Mouse (Mus musculus): ENCODE measurements around the gene Stx4a. TPM values are rescaled to one million over a fixed set of nuclear protein-coding genes. Genes with fewer than 3 reads are reported as not detected.
A peak's percentile ranks its signal among the peaks of the same experiment; 100 is the strongest.
"Not testable (repeated sequence)": the region's sequence is repeated elsewhere in the genome, so short reads cannot be mapped to it uniquely, and the experiment has no call there.

Stx4a gene
- total RNA-seq, 2 experiments from 2014 or later: 64.3 to 64.7 TPM

DNA sequence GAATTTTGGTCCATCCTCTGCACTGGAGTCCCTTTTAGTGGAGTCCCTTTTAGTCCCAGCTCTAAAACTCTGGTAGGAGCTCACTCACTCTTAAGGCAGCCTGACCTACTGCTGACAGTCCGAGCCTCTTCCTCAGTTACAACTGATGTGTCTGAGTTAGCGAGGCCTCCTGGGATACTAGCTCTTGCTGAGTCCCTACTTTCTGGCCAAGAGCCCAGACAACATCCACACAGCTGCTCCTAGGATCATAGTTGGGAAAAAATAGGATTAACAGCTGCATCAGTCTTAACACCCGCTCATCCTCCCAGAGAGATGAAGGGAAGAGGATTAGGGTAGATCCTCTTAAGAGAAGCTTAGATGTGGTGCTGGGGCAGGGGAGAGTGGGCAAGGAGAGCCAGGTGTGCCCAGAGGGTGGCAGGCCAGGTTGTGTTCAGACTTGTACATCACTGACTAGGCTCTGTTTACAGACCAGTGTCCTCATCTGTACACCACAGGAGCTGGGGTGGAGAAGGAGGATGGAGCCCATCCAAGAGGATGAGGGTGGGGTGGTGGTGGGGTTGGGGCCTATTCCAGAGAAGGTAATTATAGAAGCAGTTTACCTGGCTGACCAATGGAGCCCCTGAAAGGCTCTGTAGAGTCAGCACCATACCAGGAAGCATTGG, 45.2 kb downstream of the Stx4a start:
- DNase-seq: no peak

DNA sequence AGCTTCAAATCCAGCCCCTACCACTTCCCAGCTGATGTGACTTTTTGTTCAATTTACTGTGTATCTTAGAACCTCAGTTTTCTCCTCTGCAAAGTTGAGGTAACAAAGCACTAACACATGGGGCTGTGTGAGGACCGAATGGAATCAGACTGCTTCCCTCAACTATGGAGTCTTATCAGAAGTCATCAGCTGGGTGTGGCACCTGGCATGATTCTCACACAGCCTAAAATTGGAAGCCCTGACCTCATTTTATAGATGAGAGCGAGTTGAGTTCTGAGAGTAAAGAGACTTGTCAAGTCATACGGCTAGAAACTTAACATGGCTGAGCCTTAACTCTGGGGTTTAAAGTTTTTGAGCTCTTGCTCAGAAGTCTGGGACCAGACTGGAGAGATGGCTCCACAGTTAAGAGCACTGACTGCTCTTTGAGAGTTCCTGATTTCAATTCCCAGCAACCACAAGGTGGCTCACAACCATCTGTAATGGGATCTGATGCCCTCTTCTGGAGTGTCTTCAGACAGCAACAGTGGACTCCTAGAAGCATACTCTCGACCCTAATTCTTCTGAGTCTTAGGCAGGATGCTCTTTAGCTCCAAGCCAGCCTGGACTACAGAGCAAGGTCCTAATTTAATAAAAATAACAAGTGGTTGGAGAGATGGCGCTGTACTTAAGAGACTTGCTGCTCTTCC, 46.2 kb downstream of the Stx4a start:
- no peak for DNase-seq

DNA sequence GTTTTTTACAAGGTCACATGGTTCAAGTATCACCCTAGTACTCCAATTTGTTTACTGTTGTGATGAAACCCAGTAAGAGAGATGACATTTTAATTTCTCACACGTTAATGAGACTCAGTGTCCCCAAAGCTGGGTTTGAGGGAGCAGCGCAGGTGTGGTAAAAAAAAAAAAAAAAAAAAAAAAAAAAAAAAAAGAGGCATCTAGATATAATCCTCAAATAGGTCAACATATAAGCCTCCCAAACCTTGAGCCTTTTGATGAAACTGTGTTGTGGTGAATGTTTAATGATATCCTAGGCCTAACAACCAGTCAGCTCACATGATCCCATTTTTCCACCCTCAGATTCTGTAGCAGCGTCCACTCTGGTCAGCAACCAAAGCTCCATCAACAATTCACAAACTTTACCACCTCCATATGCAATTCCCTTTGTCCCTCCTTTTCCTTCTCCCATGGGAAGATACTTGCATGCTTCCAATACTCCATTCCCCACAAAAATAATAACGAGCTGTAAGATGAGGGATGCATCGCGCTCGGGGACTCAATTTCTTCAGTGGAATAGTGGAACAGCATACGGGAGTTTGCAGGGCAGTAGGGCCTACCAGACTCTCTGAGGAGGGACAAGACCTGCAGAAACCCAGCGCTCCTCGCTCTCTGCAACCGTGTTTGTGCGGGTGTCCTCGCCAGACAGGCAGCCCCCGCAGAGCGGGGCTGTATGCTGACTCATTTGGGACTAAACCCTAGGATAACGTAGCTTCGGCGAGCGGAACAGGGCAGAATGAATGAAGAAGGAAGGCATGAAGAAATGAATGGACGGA, 50.9 kb downstream of the Stx4a start:
- no peak for DNase-seq

DNA sequence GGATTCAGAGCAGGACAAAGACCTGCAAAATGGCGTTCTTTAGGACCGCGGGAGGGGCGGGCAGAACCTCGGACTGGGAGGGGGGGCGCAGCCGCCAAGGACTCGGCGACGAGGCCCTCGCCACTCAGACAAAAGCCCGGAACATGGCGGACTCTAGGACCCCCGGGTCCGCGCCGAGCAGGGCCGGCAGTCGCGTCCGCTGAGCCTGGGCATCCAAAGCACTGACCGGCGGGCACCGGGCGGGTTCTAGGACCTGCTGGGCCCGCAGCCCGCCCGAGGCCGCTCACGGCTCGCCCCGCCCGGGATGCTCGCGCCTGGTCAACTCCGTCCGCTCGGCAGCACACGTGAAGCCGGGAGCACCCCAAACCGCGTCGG, 51.5 kb downstream of the Stx4a start:
- peak; percentile 93 to 94 for DNase-seq

DNA sequence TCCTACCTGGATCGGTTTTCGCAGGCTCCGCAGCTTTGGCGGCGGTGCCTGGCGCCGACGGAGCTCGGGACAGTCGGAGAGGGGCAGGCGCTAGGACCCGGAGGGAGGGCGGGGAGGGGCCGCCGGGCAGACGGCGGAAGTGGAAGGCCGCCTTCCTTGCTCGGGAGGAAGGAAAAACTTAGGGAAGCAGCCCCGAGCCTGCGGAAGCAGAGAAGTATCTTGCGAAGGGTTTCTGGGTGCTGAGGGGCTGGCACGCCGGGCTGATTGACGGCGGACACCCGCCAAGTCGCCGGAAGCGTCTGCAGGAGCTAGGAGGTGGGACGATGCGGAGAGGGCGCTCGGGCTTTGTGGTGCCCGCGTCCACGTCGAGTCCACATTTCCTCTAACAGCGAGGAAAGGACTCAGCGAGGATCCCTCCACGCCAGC, 52.0 kb downstream of the Stx4a start, which contains the start of gene Zfp646:
Gene Zfp646 (plus strand): TSS at position 181 of the 426 bp plus-strand sequence.
- peak; percentile 75 to 79 for DNase-seq

DNA sequence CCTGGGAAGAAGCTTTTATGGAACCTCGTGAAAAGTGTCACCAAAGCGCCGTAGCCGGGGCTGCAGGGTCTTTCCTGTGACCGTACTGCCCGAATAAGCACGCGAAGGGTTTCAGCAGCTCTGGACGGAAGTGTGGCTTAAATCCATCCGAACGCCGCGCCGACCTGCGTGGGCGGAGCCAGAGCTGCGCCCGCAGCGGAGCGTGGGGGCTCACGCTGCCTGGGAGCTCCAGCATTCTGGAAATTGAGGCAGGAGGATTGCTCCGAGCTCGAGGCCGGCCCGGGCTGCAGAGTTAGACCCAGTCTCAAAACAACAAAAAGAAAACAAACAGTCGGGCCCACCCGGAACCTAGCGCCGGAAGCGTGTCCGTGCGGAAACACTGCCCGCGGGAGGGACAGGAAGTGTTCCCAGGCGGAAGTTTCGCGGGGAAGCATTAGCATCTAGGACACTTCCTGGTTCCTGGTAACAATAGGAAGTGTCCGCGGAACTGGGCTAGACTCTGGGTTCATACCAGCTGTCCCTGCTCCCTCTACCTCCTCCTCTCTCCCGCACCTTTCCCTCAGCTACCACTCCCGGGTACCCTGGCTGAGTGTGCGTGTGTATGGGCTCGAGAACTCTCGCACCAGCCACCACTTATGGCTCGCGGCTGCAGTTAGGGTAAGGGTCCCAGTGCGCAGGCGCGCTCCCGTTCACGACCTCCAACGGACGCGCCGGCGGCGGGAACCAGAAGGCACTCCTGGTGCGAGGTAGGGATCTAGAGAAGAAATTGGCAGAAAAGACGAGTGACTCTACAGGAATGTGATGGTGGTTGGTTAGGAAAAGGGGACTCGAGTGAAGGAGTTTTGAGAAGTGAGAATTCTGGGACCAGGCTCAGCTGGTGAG, 52.6 kb downstream of the Stx4a start, which contains the start of gene Zfp668:
Gene Zfp668 (minus strand): TSS at position 362 of the 882 bp plus-strand sequence.
- peak; percentile 88 for DNase-seq

DNA sequence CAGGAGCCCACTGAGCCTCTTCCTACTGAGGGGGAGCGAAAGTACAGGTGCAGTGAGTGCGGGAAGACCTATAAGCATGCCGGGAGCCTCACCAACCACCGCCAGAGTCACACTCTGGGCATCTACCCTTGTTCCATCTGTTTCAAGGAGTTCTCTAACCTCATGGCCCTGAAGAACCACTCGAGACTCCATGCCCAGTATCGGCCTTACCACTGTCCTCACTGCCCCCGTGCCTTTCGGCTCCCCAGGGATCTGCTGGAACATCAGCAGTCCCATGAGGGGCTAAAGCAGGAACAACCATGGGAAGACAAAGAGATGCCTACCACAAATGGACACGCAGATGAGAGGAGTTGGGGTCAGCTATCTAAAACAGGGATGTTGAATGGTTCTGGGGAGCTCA, 55.2 kb downstream of the Stx4a start:
- no peak for DNase-seq

DNA sequence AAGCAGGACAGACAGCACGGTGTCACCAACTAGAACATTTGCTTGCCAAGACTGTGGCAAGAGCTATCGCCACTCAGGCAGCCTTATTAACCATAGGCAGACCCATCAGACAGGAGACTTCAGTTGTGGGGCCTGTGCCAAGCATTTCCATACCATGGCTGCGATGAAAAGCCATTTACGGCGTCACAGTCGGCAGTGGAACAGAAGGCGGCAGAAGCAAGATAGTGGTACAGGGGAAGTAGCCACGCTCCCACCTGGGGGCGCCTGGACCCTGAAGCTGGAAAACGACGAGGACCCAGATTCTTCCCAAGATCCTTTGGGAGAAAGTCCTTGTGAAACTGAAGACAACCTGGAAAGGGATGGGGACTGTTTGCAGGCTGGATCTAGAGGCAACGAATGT, 56.3 kb downstream of the Stx4a start:
- no peak for DNase-seq

DNA sequence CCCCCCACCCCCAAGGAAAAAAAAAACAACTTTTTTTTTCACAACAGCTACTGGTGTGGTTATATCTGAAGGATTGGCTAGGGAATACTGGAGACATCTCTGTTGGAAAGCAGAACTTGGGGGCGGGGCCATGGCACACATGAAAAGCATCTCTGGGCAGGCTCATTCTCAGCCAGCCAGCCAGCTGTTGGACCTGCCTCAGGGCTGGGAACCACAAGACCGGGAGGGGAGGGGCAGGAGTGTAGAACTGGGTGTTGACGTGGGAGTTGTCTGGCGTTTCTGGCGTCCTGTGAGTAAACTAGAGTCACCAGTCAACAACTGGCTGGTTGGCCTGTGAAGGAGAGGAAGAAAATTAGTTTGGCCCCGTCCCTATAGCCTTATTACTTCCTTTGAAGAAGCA, 61.9 kb downstream of the Stx4a start:
- no peak for DNase-seq

DNA sequence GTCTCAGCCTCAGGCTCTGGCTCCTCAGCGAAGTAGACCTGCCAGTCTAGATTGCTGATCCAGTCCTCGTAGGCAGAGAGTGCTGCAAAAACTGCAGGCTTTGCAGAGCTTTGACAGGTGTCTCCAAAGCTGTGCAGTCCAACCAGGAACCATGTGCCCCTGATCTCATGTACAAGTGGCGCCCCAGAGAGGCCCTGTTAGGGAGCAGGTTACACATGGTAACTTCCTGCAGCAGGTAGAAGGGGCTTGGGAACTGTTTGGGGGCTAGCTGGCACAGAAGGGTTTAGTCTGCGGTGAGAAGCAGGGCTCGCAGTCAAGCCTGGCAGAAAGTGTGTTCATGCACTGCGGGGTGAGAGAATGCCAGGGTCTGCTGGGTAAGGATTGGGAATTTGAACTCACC, 62.5 kb downstream of the Stx4a start:
- no peak for DNase-seq

DNA sequence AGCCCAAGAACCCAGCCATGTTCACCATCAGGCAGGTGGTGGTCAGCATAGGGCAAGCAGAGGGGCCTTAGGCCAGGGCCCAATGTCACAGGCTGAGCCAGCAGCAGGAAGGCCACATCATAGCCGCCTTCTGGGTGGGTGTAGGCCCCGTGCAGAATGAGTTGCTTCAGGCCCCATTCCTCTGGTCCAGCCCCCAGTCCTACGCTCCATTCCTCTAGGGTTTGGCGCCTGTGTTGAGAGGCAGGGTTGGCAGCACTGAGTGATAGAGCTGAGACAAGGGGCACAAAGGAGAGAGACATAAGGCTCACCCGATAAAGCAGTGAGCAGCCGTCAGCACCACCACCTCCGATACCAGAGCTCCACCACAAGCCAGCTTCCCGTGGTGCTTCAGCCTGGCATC, 63.1 kb downstream of the Stx4a start:
- DNase-seq: no peak

DNA sequence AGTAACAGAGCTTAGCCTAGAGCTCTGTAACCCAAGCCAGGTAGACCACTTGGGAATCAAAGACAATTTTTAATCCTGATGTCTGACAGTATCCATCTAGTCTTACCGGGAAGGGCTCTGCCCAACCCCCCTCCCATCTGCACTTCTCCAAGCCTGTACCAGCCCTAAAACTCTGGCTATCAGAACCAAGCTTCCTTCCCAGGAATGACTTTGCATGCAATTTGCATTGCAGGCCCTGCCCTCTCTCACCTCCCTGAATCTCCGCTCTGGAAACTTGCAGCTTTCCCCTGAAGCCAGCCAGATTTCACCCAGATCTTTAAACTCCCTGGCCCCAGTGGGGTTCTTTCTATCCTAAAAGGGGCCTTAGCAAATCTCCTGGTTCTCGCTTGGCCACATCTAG, 63.7 kb downstream of the Stx4a start:
- no peak for DNase-seq

DNA sequence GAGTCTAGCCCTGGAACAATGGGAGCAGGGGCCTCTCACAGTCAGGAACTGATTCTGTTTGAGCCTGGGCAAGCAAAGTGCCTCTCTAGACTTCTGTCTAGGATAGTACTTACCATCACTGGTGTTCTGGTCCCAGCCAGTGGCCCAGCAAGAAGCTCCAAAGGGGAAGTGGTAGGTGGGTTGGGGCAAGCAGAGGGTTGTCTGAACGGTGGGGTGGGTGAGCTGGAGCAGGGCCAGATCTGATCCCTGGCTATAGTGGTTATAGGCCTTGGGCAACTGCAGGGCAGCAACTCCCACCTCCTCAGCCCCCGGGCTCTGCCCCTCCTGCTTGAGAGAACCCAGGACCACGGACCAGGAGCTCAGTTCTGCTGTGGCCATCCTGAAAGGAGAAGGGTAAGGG, 64.7 kb downstream of the Stx4a start:
- no peak for DNase-seq

DNA sequence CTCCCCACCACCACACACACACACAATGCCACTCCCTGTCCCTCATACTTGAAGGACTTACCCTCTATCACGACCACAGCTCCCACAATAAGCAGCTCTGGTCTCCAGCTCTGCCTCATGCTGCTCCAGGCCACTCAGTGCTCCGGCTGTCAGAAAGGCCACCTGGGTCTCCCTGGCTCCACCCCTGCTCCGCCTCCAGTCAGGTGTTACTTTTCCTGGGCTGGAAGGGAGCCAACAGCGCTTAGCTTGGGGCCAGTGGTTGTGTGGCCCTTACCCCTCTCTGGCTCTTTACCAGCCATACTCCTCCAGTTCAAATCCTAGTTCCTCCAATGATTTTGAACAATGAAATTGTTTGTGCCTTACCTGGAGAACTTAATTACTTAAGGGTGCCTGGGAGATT, 66.7 kb downstream of the Stx4a start, which contains the start of gene Prss53:
Gene Prss53 (minus strand): TSS at position 173 of the 400 bp plus-strand sequence.
- no peak for DNase-seq

DNA sequence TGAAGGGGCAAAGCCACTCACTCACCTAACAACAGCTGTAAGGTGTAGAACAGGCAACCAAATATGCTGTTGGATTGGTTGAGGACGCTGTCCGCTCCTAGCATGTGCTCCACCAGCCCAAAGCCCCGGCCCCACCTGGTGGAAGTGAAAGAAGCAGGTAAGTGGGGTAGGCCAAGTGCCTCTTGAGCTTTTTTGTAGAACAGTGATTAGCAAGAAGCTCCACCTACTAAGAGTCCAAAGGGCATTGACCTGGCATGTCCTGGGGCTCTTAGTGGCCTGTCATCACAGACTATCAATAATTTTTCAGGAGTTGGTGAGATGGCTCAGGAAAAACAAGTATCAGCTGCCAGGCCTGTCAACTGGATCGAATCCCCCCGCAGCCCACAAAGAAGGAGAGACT, 70.4 kb downstream of the Stx4a start:
- no peak for DNase-seq

DNA sequence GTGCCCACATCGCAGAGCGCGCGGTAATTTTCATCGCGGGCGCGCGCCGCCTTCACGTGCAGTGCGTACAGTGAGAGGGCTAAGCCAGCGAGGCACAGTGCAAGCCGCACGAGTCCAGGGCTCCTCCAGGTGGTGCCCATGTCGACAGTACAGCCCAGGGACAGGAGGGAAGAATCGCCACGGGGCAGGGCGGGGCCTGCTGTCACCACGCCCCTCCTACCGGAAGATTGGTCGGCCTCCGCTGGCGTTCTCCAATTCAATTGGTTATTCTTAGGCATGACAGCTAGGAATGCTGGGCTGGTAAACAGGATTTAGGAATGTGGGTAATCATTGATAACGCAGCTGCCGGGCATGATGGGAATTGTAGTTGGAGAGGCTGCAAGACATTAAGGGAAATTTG, 71.3 kb downstream of the Stx4a start, which contains the start of the genes Gm21974 and Vkorc1:
Gene Gm21974 (minus strand): TSS at position 13 of the 400 bp plus-strand sequence.
Gene Vkorc1 (minus strand): TSS at position 176 of the 400 bp plus-strand sequence.
- peak; percentile 92 to 94 for DNase-seq

DNA sequence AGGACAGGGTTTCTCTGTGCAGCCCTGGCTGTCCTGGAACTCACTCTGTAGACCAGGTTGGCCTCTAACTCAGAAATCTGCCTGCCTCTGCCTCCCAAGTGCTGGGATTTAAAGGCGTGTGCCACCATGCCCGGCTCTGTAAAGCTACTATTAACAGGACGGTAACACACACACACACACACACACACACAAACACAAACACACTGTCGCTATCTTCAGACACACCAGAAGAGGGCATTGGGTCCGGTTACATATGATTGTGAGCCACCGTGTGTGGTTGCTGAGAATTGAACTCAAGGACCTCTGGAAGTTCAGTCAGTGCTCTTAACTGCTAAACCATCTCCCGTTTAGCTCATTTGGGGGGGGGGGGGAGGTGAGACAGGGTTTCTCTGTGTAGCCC, 71.8 kb downstream of the Stx4a start:
- not testable (repeated sequence) for DNase-seq

DNA sequence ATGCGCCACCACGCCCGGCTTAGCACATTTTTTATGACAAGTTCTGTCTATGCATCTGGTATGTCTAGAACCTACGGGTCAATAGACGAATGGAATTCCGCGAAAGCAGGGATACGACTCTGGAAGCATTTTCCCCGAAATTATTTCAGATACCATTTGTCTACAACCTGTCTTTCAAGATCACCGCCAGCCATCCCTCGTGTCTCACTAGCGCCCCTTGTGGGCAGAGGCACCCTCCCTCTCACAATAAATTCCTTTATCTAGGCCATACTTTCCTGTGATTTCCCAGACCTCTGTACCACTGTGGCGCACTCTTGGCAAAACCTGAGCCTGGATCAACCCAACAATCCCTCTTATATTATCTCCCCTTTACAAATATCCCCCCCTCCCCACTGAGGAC, 72.3 kb downstream of the Stx4a start:
- peak in 1 of 2 experiments; percentile 40 for DNase-seq

DNA sequence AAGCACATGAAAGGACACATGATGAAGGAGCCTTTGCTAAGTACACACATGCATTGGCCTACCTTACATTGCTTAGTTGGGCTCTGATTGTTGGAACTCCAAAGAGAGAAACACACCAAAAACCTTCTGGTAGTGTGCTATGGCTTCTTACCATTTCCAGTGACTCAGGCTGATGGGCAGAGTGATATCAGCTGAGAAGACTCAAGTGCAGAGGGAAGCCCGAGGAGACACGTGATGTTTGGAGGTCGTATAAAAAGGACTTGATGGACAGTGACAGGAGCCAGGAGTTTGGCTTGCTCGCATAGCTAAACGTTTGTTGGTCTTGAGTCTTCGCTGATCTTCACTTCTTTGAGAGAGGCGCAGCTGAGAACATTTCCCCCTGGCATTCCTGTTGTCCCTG, 73.4 kb downstream of the Stx4a start:
- no peak for DNase-seq

DNA sequence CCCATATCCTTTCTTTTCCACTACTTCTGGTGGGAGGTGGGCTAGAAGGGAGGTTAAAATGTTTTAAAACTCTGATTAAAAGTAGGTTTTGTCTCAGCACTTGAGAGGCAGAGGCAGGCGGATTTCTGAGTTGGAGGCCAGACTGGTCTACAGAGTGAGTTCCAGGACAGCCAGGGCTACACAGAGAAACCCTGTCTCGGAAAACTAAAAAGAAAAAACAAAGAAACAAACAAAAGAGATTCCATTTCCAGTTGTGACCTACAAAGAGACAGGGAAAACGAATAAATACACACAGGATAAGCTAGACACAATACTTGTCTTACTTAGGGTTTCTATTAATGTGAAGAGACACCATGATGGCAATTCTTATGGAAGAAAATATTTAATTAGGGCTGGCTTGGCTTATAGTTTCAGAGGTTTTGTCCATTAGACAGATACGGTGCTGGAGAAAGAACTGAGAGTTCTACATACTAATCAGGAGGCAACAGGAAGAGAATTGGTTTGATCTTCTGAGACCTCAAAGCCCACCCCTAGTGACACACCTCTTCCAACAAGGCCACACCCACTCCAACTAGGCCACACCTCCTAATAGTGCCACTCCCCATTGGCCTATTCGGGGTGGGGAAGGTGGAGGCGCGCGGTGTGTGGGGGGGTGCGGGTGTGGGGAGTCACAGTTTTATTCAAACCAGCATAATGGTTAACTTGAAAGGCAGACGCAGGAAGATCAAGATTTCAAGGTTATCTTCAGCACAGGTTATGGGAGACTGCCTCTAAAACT, 74.3 kb downstream of the Stx4a start:
- DNase-seq: no peak

Measured in layer of hippocampus, postnatal 36 days (tissue).